Mouse (Mus musculus) embryonic facial prominence, embryonic 15.5 days (tissue): Measurements from ENCODE around the gene Mlec. TPM values are rescaled to one million over a fixed set of nuclear protein-coding genes. Genes with fewer than 3 reads are reported as not detected.

Source experiments
- ATAC-seq: fragments of 200-750 bp; cut with Nextera tagmentation; 2 replicates; pipeline ENCODE4 v1.8.0; 2017; ENCODE audit warnings: low read depth, moderate TSS enrichment; ENCODE audit not compliant: insufficient number of reproducible peaks, low FRiP score, low TSS enrichment
- H3K27ac ChIP-seq: fragments of 300-500 bp; sonication (generic); replicated peaks from 2 replicates; pipeline ENCODE4 v1.5.1; 2015; ENCODE audit warnings: mild to moderate bottlenecking, inconsistent platforms
- H3K27me3 ChIP-seq: fragments of 300-500 bp; sonication (generic); 2 replicates; pipeline ENCODE4 v1.6.1; 2015; ENCODE audit warnings: inconsistent platforms
- H3K36me3 ChIP-seq: fragments of 300-500 bp; sonication (generic); 2 replicates; pipeline ENCODE4 v1.6.1; 2015; ENCODE audit warnings: mild to moderate bottlenecking, inconsistent platforms
- H3K4me1 ChIP-seq: fragments of 300-500 bp; sonication (generic); 2 replicates; pipeline ENCODE4 v1.6.1; 2015; ENCODE audit warnings: inconsistent platforms
- H3K4me2 ChIP-seq: fragments of 300-500 bp; sonication (generic); replicated peaks from 2 replicates; pipeline ENCODE4 v1.6.1; 2015; ENCODE audit warnings: mild to moderate bottlenecking, inconsistent platforms
- H3K4me3 ChIP-seq: fragments of 300-500 bp; sonication (generic); replicated peaks from 2 replicates; pipeline ENCODE4 v1.5.1; 2015; ENCODE audit warnings: mild to moderate bottlenecking, inconsistent platforms
- H3K9ac ChIP-seq: fragments of 300-500 bp; sonication (generic); 2 replicates; pipeline ENCODE4 v1.6.1; 2015; ENCODE audit warnings: inconsistent platforms
- H3K9me3 ChIP-seq: fragments of 300-500 bp; sonication (generic); replicated peaks from 2 replicates; pipeline ENCODE4 v1.6.1; 2016; ENCODE audit warnings: inconsistent platforms
- WGBS: fragments of 180-500 bp; shearing (Covaris S2); methylation state at CpG from one replicate; pipeline ENCODE4 v1.1.7; 2015; 5-methylcytosine and 5-hydroxymethylcytosine counted together
- polyA plus RNA-seq: library from polyadenylated mRNA; unstranded; fragments of >200 nt; fragmentation: Nextera tagmentation; extraction: Ambion mirVana; gene quantifications from 2 replicates; pipeline ENCODE4 v1.2.1, GENCODE M21; 2015

The Mlec gene
- polyA plus RNA-seq, 1 experiment from 2014 or later = 95.1 TPM

DNA sequence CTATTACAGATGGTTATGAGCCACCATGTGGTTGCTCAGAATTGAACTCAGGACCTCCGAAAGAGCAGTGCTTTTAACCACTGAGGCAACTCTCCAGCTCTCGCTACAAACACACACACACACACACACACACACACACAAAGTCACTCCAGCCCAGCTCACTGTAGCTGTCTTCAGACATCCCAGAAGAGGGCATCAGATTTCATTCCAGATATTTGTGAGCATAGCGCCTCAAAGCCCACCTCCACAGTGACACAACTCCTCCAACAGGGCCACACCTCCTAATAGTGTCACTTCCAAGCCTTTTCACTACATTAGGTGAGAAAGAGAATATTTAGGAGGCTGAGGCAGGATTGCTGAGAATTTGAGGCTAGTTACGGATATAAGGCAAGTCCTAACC is 18.9 kb downstream of the Mlec start:
- H3K4me3 ChIP-seq = no peak overlapping the region
- H3K4me1 ChIP-seq = peaks cover under 1% of the 10 kb centered on the region
- no peak overlapping the region for H3K4me2 ChIP-seq
- WGBS = 38% methylated on average over 4 of the region's 4 CpGs
- H3K27ac ChIP-seq = no peak overlapping the region
- peaks cover 11% of the 10 kb centered on the region; the same call in 1 of the 2 replicates for H3K36me3 ChIP-seq
- no peaks in the 10 kb centered on the region for H3K27me3 ChIP-seq
- ATAC-seq = no peak
- no peak overlapping the region for H3K9ac ChIP-seq
- no peaks in the 10 kb centered on the region for H3K9me3 ChIP-seq

DNA sequence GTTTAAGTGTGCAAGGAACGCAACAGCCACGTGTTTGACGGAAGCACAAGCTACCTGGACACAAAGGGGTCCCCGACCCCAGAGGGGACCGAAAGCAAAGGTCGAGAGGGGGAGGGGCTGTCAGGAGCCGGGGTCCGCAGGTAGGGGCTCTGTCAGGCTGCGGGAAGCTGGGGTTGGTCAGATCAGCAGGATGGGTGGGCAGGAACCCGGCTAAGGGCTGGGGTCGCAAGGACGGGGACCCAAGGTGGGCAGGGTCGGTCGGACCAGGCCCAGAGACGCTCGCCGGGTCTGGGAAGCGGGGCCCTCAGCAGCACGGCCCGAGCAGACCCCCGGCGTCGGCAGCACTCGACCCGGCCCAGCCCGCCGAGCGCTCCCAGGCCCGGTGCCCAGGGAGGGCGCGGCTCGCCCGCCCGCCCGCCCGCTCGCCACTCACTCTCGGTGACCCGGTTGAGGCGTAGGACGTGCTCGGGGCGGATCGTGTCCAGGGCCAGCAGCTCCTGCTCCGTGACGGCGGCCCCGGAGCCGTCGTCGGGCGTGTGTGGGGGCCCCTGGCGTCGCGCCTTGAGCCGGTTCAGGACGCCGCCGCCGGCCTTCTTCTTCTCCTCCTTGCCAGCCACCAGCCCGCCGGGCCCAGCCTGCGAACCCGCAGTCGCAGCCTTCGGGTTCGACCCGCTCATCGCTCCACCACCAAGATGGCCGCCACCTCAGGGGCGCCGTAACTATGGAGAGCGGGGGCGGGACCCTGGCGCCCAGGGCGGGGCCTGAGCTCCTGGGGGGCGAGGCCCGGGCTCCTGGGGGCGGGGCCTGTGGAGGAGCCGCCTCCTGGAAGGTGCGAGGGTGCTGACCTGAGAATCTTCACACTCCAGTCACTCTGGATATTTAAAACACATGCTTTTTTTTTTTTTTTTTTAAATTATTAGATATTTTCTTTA is 23.5 kb downstream of the Mlec start, which contains the start of gene Unc119b:
Gene Unc119b, minus strand, starts transcription at position 742 of the 932 bp plus-strand sequence.
- Histone ChIP-seq H3K36me3 (peaks cover 8% of the 10 kb centered on the region), H3K9me3 (no peaks in the 10 kb centered on the region), H3K9ac (peak within 1 kb of the TSS; percentile 69), H3K4me2 (peak within 1 kb of the TSS; percentile 86), H3K4me1 (peaks cover 17% of the 10 kb centered on the region), H3K4me3 (peak within 1 kb of the TSS; percentile 78), H3K27ac (no peak within 1 kb of the TSS), H3K27me3 (no peaks in the 10 kb centered on the region)
- peak; percentile 91 for ATAC-seq
- WGBS = under 1% methylated on average over 65 of the region's 81 CpGs

DNA sequence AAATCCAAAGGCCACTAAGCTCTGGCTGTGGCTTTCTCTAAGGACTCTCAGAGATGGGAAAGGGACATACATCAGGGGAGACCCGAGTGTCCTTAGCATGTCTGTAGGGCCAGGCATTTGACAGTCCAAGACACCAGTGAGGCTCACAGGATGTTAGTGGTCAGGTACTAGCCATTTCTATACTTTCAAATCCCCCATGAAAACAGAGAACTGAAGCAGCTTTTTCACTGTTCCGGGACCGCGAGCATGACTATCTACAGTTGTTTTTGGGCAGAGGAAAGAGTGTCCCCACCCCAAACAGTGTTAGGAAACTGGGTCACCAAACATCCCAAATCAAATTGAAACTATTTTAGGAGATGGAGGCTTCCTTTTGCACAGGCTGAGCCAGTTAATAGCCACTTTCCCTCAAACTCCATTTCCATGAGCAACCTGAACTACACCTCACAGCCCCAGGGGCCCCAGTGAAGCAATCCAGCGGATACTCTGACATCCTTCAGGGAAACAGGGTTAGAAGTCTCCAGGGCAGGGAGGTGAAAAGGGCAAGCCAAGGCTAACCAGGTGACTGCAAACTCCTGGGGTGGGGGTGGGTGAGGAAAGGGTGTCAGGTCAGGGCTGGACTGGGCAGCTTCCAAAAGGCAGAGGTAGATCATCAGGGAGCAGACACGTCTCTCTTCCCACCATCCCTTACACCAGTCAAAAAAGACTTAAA is 24.5 kb downstream of the Mlec start:
- no peak for ATAC-seq
- peaks cover 17% of the 10 kb centered on the region for H3K4me1 ChIP-seq
- peak overlapping the region; percentile 86 for H3K4me2 ChIP-seq
- H3K36me3 ChIP-seq = peaks cover 15% of the 10 kb centered on the region
- 43% methylated on average over 6 of the region's 6 CpGs for WGBS
- H3K9ac ChIP-seq = peak overlapping the region; percentile 26; the same call in 1 of the 2 replicates
- H3K27me3 ChIP-seq = no peaks in the 10 kb centered on the region
- no peak overlapping the region for H3K27ac ChIP-seq
- no peaks in the 10 kb centered on the region for H3K9me3 ChIP-seq
- peak overlapping the region; percentile 78 for H3K4me3 ChIP-seq

DNA sequence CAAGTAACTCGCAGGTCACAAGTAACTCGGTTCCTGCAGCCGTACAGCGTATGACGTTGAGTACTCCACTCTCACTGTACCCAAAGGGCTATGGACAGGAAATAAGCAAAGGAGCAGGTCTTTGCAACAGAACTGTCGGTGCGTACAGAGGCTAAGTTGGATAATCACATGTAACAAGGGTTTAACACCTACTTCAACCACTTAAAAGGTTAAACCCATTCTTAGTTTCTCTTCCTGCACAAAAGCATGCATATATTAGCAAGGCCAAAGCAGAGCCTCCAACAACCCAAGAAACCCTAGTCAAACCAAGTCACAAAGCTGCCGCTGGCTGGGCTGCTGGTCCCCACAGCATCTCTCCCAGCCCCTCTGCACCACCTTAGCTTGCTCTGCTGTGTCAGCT is 25.5 kb downstream of the Mlec start:
- Histone ChIP-seq H3K36me3 (peaks cover 26% of the 10 kb centered on the region), H3K27ac (no peak overlapping the region), H3K4me2 (no peak overlapping the region), H3K27me3 (no peaks in the 10 kb centered on the region), H3K4me1 (peaks cover 17% of the 10 kb centered on the region), H3K4me3 (no peak overlapping the region), H3K9me3 (no peaks in the 10 kb centered on the region), H3K9ac (no peak overlapping the region)
- WGBS = 89% methylated on average over 8 of the region's 8 CpGs
- no peak for ATAC-seq

DNA sequence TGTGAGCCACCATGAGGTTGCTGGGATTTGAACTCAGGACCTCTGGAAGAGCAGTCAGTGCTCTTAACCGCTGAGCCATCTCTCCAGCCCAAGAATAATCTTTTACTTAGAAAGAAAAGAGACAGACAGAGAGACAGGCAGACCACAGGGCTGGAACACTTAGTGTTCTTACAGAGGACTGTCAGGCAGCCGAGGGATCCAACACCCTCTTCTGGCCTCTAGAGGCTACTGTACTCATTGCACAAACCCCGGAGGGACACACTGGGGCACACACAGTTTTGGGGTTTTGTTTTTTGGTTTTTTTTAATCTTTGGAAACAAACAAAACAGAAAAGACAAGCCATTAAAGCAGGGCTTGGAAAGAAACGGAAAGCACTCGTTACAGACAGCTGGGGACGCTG is 28.7 kb downstream of the Mlec start:
- Histone ChIP-seq H3K27ac (no peak overlapping the region), H3K4me2 (no peak overlapping the region), H3K4me3 (no peak overlapping the region), H3K36me3 (peaks cover 51% of the 10 kb centered on the region), H3K4me1 (peaks cover 29% of the 10 kb centered on the region), H3K9me3 (no peaks in the 10 kb centered on the region), H3K9ac (no peak overlapping the region), H3K27me3 (no peaks in the 10 kb centered on the region)
- WGBS = 87% methylated on average over 6 of the region's 6 CpGs
- ATAC-seq = no peak

DNA sequence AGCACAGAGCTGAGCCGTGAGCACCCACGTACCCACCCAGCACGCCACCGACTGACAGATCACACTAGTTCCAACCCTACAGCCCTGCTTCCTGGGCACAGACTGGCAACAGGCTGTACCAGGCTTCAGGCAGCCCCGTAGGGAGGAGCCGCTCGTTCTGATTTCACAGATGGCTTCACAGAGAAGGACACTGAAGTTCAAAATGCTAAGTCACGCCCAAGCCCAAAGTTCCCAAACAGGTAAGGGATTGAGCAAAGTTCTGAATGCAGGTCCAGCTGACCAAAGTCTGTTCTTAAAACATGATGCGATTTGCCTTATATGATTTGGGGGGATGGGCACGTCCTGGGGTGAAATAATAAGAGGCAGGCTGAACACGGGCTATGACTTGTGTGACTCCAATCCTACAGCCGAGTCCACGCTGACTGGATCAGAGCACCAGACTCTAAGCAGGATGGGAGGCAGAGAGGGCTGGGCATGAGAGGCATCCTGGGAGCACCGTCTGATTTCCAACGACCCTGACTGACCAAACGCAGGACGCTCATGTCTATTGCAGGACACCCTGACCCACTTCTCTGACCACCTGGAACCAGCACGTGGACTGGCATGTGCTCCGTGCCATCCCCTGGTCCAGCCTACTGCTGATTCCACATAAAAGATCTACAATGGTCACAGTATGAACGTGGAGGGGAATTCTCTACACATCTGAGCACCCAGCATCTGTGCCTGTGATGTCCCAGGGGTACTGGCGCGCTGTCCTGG is 30.4 kb downstream of the Mlec start:
- Histone ChIP-seq H3K4me2 (no peak overlapping the region), H3K27me3 (no peaks in the 10 kb centered on the region), H3K9me3 (no peaks in the 10 kb centered on the region), H3K4me3 (no peak overlapping the region), H3K36me3 (peaks cover 62% of the 10 kb centered on the region), H3K4me1 (peaks cover 14% of the 10 kb centered on the region), H3K9ac (no peak overlapping the region), H3K27ac (no peak overlapping the region)
- no peak for ATAC-seq
- WGBS = 91% methylated on average over 22 of the region's 22 CpGs

DNA sequence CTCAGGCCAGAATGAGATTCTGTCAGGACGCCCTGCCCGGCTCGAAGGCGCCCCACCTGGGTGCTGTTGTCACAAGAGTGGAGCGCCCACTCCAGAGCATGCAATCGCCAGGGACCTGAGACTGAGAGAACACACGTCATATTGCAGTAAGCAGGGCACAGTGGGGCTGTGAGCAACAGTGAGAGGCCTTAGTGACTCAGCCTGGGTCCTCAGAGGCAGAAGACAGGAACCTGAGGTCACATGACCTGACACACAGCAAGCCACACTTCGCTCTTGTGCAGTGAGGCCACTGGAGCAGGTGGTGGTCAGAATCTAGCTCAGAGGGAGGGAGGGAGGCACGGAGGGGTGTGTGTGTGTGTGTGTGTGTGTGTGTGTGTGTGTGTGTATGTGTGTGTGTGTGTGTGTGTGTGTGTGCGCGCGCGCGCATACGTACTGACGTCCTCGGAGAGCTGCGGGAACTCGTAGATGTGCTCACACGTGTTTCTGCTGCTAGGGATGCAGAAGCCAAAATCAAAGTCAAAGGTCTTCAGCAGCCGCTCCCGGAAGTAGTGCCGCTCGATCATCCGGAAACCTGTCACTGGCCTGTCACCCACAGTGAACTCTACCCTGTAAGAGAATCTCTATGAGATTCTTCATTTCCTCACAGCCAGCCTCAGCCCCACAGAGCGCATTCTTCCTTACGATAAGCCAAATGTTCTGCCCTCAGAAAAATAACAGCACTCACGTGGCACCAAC is 31.2 kb downstream of the Mlec start:
- no peak for ATAC-seq
- no peak overlapping the region for H3K27ac ChIP-seq
- H3K36me3 ChIP-seq = peaks cover 62% of the 10 kb centered on the region
- no peak overlapping the region for H3K4me3 ChIP-seq
- WGBS = 90% methylated on average over 28 of the region's 28 CpGs
- H3K9me3 ChIP-seq = no peaks in the 10 kb centered on the region
- no peak overlapping the region for H3K4me2 ChIP-seq
- H3K9ac ChIP-seq = no peak overlapping the region
- peaks cover 12% of the 10 kb centered on the region for H3K4me1 ChIP-seq
- H3K27me3 ChIP-seq = no peaks in the 10 kb centered on the region

DNA sequence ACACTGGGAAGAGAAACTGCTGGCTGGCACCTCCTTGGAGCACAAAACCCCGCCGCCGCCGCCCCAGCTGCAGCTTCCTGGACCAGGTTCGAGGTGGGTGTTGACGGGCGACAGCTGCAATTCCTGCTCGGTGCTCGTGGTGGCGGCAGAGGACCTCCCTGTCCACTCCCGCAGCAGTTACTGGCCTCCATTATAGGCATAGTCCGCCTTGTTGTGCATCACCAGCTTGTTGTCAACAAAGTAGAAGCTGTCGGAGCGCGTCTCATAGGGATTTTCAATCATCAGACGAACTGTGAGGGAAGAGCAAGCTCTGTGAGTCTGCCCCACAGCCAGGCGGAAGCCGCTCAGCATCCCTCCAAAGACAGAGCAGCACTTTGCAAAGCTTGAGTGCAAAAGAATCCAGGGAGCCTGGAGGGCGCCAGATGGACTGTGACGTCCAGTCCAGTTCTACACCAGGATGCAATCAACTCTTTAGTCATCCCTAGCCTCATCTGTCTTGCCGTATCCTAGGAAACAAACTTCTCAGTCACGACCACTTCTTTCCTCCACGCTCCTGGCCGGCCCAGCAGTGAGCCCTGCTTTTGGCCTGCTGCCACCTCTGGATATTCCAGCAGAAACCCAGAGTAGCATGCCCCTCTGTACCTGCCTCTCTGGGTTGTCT is 32.6 kb downstream of the Mlec start:
- H3K9ac ChIP-seq = no peak overlapping the region
- peaks cover 12% of the 10 kb centered on the region for H3K4me1 ChIP-seq
- H3K36me3 ChIP-seq = peaks cover 62% of the 10 kb centered on the region
- WGBS = 16% methylated on average over 24 of the region's 24 CpGs
- H3K9me3 ChIP-seq = no peaks in the 10 kb centered on the region
- H3K4me2 ChIP-seq = no peak overlapping the region; the same call in 1 of the 2 replicates
- no peaks in the 10 kb centered on the region for H3K27me3 ChIP-seq
- 0 out of 2 replicates have a peak overlapping the region, but pooled peaks have one; percentile 29 for H3K27ac ChIP-seq
- ATAC-seq = peak; percentile 78; the same call in 1 of the 2 replicates
- no peak overlapping the region for H3K4me3 ChIP-seq

DNA sequence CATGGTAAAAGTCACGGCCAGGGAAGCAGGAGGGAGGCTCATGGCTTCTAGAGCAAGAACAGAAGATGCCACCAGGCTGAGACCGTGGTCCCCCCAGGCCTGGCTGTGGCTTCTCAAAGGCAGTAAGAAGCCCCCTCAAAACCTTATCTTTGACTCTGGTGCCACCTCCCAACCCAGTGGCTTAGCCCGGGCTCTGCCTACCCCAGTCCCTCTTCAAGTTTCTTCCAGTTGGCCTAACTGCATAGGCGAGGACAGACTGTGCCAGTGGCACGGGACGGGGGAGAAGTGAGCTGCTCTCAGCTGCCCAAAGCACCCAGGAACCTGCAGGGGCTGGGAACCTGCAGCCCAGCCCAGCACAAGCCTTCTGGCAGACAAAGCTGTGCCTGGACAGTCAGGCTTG is 33.3 kb downstream of the Mlec start:
- H3K27me3 ChIP-seq = no peaks in the 10 kb centered on the region
- no peak overlapping the region for H3K9ac ChIP-seq
- ATAC-seq = no peak
- WGBS = 94% methylated on average over 6 of the region's 6 CpGs
- H3K36me3 ChIP-seq = peaks cover 56% of the 10 kb centered on the region
- no peak overlapping the region for H3K27ac ChIP-seq
- H3K4me1 ChIP-seq = peaks cover 12% of the 10 kb centered on the region
- H3K4me2 ChIP-seq = no peak overlapping the region
- H3K9me3 ChIP-seq = no peaks in the 10 kb centered on the region
- no peak overlapping the region for H3K4me3 ChIP-seq

DNA sequence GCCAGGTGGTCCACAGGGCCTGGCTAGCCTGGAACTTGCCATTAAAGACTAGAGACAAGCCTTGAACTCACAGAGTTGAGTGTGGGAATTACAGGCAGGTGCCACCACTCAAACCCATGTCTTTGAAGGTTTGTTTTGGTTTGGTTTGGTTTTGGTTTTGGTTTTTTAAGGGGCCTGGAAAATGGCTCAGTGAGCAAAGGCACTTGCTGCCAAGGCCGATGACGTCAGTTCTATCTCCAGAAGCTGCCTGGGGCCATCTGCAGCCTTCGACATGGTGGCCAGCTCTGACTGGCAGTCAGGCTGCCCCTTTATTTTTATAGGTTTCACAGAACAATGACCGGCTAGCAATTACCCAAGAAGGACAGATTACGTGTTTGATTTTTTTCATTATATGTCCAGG is 37.0 kb downstream of the Mlec start:
- WGBS = 61% methylated on average over 5 of the region's 5 CpGs
- Histone ChIP-seq H3K9me3 (no peaks in the 10 kb centered on the region), H3K4me1 (peaks cover 12% of the 10 kb centered on the region), H3K4me2 (no peak overlapping the region), H3K27ac (no peak overlapping the region), H3K27me3 (no peaks in the 10 kb centered on the region), H3K9ac (no peak overlapping the region), H3K36me3 (peaks cover 37% of the 10 kb centered on the region), H3K4me3 (no peak overlapping the region)
- ATAC-seq = no peak
